Mouse (Mus musculus): ENCODE results near the gene Ttc29.

DNA sequence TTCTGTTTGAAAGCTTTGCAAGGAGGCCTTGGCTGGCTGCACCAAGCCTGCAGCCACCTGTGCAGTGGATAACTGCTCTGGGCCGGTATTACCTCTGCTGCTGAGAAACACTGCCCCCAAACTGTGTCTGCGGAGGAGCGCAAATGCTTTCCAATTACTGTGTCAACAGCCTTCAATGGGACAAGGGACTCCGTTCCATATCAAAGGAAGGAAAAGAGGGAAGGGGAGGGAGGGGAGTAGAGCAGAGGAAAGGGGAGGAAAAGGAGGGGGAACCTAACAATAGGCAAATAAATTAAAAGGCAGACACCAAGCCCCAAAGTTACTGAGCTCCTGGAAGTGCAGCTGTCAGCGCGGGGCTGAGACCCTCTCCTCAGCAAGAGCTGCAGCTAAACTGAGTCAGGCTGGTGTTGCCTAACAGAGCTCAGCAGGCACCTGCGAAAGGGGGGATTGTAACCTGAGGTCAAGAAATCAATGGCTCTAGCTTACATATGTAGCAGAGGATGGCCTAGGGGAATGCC lies 54.9 kb downstream of the Ttc29 start:
- TF ChIP-seq CTCF (IDR thresholded peaks at IDR 0.05; ENCODE audit: borderline replicate concordance, control insufficient read depth, extremely low read depth, insufficient read depth, low read length, poor library complexity), result no peak
- TF ChIP-seq POLR2A (IDR thresholded peaks at IDR 0.05; ENCODE audit: control insufficient read depth, extremely low read depth, insufficient read depth, low read length, poor library complexity), result no peak

Data from thymus, adult 2 months (tissue).